7 mouse cellular contexts compared by ENCODE assay signal in genomic region chr2:6098924-6099323, GRCm38 (mm10). TPM values are rescaled to one million over a fixed set of nuclear protein-coding genes. Genes with fewer than 3 reads are reported as not detected.
DNase-seq lines count a peak whose midpoint lies in the region; ATAC-seq lines count a peak whose summit lies in the region.

No protein-coding gene starts in this region.

- 0 out of 2 replicates have a peak, but pooled peaks cover 3% of the 10 kb centered on the region for H3K36me3 ChIP-seq in heart, embryonic 15.5 days
- H3K36me3 ChIP-seq in lung, embryonic 15.5 days, result no peaks in the 10 kb centered on the region; the same call in 1 of the 2 replicates
- no peaks in the 10 kb centered on the region for H3K36me3 ChIP-seq in forebrain, embryonic 14.5 days (ENCODE audit: control insufficient read depth, insufficient read depth, low read length)

- no peak overlapping the region for H3K4me3 ChIP-seq in brown adipose tissue, adult 24 weeks (ENCODE audit: insufficient read depth, low read depth, low read length)
- no peak overlapping the region for H3K4me3 ChIP-seq in heart, embryonic 15.5 days
- H3K4me3 ChIP-seq in lung, embryonic 15.5 days, result no peak overlapping the region
- no peak overlapping the region for H3K4me3 ChIP-seq in forebrain, embryonic 14.5 days (ENCODE audit: low read depth, low read length)

- H3K4me1 ChIP-seq in brown adipose tissue, adult 24 weeks (ENCODE audit: control insufficient read depth, insufficient read depth, insufficient read length, low read length), result no peaks in the 10 kb centered on the region; the same call in none of the 2 replicates
- peaks cover 34% of the 10 kb centered on the region for H3K4me1 ChIP-seq in heart, embryonic 15.5 days (replicated peaks)
- H3K4me1 ChIP-seq in lung, embryonic 15.5 days, result peaks cover 22% of the 10 kb centered on the region
- H3K4me1 ChIP-seq in forebrain, embryonic 14.5 days (ENCODE audit: control insufficient read depth, insufficient read depth, low read length), result 0 out of 2 replicates have a peak, but pooled peaks cover 2% of the 10 kb centered on the region

- H3K27ac ChIP-seq in brown adipose tissue, adult 24 weeks (replicated peaks; ENCODE audit: low read depth, low read length), result 0 out of 2 replicates have a peak overlapping the region, but pooled peaks have one; percentile 39
- peak overlapping the region; percentile 93 for H3K27ac ChIP-seq in heart, embryonic 15.5 days
- peak overlapping the region; percentile 58 for H3K27ac ChIP-seq in lung, embryonic 15.5 days
- H3K27ac ChIP-seq in forebrain, embryonic 14.5 days (ENCODE audit: low read depth, low read length), result no peak overlapping the region

- peak; percentile 91 for DNase-seq in ES-CJ7 (ENCODE audit: low read depth, low spot score)
- DNase-seq in spleen, postnatal 10 days (ENCODE audit: low spot score in 2 of 2), result no peak
- no peak for DNase-seq in forebrain, embryonic 14.5 days (ENCODE audit: low spot score)
- DNase-seq in cerebellum, postnatal 14 days, result no peak

- ATAC-seq in heart, embryonic 15.5 days (replicated peaks; ENCODE audit: insufficient number of reproducible peaks, insufficient read depth, low FRiP score, low read depth), result peak; percentile 94
- ATAC-seq in lung, embryonic 15.5 days (ENCODE audit: borderline replicate concordance, extremely low read depth, low FRiP score, low TSS enrichment), result peak; percentile 93
- ATAC-seq in forebrain, embryonic 14.5 days, result no peak

- H3K4me2 ChIP-seq in heart, embryonic 15.5 days, result peak overlapping the region; percentile 38
- peak overlapping the region; percentile 11; the same call in 1 of the 2 replicates for H3K4me2 ChIP-seq in lung, embryonic 15.5 days
- H3K4me2 ChIP-seq in forebrain, embryonic 14.5 days (ENCODE audit: low read length), result no peak overlapping the region

- H3K9me3 ChIP-seq in heart, embryonic 15.5 days (replicated peaks), result no peaks in the 10 kb centered on the region
- no peaks in the 10 kb centered on the region for H3K9me3 ChIP-seq in lung, embryonic 15.5 days
- H3K9me3 ChIP-seq in forebrain, embryonic 14.5 days (replicated peaks; ENCODE audit: control insufficient read depth, low read length), result no peaks in the 10 kb centered on the region

- WGBS in heart, embryonic 15.5 days, result 13% methylated on average over 6 of the region's 6 CpGs
- WGBS in lung, embryonic 15.5 days, result 7% methylated on average over 6 of the region's 6 CpGs
- WGBS in forebrain, embryonic 14.5 days, result 31% methylated on average over 6 of the region's 6 CpGs

- no peak overlapping the region for H3K9ac ChIP-seq in heart, embryonic 15.5 days
- no peak overlapping the region for H3K9ac ChIP-seq in lung, embryonic 15.5 days
- H3K9ac ChIP-seq in forebrain, embryonic 14.5 days (ENCODE audit: low read length), result no peak overlapping the region

- H3K27me3 ChIP-seq in heart, embryonic 15.5 days, result peaks cover 11% of the 10 kb centered on the region
- H3K27me3 ChIP-seq in lung, embryonic 15.5 days, result peaks cover 17% of the 10 kb centered on the region; the same call in 1 of the 2 replicates
- H3K27me3 ChIP-seq in forebrain, embryonic 14.5 days (replicated peaks; ENCODE audit: control insufficient read depth, insufficient read depth, low read length), result 0 out of 2 replicates have a peak, but pooled peaks cover 12% of the 10 kb centered on the region

RNA-seq across cellular contexts. Expression of gene Proser2, which starts 31.1 kb away (rescaled TPM):
- polyA plus RNA-seq in brown adipose tissue, adult 24 weeks (2012; ENCODE audit: insufficient read depth, insufficient read length, missing spikeins), result 2.3 and 3.3 TPM in 2 replicates
- polyA plus RNA-seq in heart, embryonic 15.5 days (2015; fragmentation: Nextera tagmentation; extraction: Ambion mirVana), result 14.8 and 15.2 TPM in 2 replicates
- polyA plus RNA-seq in lung, embryonic 15.5 days (2015; fragmentation: Nextera tagmentation; extraction: Ambion mirVana), result 7.2 and 7.7 TPM in 2 replicates
- polyA plus RNA-seq in forebrain, embryonic 14.5 days (2014; fragmentation: Nextera tagmentation; extraction: Ambion mirVana), result 1.8 and 3.4 TPM in 2 replicates
